Mouse (Mus musculus): ENCODE results near the gene Sp8. TPM values are rescaled to one million over a fixed set of nuclear protein-coding genes. Genes with fewer than 3 reads are reported as not detected.

Sp8 gene
- polyA plus RNA-seq, 1 experiment from 2014 or later, result not detected

DNA sequence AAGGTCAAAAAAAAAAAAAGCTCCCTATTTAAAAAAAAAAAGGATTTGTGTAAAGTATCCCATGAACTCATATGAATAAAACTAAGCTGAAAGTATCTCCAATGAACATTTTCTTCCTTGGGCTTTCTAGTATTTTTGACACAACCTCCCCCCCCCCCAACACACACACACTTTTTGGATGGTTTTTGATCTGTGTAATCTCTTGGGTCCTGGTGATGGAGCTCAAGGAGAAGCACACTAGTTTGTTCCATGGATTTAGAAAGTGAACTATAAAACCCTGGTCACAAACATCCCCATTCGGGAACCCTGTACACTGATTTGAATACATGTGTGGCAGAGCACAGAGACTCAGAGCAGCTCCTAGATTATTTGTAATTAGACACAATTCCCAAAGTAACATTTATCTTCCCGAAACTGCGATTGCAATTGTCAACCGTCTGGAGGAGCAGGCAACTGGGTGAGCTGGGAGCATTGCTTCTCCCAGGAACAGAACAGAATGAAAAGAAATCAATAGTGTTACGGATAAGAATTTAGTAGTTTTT lies 4.7 kb upstream of the Sp8 start:
- no peak overlapping the region for H3K9ac ChIP-seq
- no peak for ATAC-seq (ENCODE audit: insufficient read depth)
- H3K4me1 ChIP-seq (replicated peaks), result no peaks in the 10 kb centered on the region
- H3K4me2 ChIP-seq, result no peak overlapping the region
- H3K9me3 ChIP-seq (replicated peaks), result no peaks in the 10 kb centered on the region
- no peak overlapping the region for H3K4me3 ChIP-seq (replicated peaks)
- no peaks in the 10 kb centered on the region for H3K36me3 ChIP-seq (replicated peaks)
- H3K27ac ChIP-seq (replicated peaks), result no peak overlapping the region
- WGBS (ENCODE audit: insufficient replicate concordance), result under 1% methylated on average over 5 of the region's 5 CpGs
- H3K27me3 ChIP-seq, result peaks cover 99% of the 10 kb centered on the region

DNA sequence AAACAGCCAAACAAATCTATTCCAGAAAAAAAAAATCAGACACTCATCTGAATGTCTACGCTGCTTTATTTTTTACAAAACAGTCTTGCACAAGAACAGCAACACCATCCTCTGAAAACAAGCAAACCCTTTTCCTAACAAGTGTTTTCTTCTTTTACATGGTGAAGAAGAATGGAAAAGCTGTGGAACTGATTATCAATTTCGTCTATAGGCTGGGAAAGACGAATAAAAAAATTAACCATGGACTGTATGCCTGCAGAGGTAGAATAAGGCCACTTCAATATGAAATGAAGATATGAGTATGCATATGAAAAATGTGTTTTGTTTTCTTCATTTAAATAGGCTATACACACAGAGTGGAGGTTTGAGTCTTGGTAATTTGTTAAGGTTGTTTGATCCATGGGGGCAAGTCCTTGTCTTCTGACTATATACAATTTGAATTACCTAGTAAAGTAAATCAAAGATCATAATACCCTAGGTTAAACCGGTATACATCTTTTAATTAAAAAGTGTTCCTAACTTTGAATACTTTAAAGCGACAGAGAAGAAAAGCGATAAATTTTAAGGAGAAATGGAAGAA lies 4.1 kb upstream of the Sp8 start:
- H3K27me3 ChIP-seq, result peaks cover 99% of the 10 kb centered on the region
- H3K4me3 ChIP-seq (replicated peaks), result no peak overlapping the region
- H3K4me1 ChIP-seq (replicated peaks), result peaks cover 2% of the 10 kb centered on the region; the same call in 1 of the 2 replicates
- no peak overlapping the region for H3K4me2 ChIP-seq
- H3K36me3 ChIP-seq (replicated peaks), result no peaks in the 10 kb centered on the region
- no peak overlapping the region for H3K27ac ChIP-seq (replicated peaks)
- 5% methylated on average over 6 of the region's 6 CpGs for whole genome bisulfite sequencing (ENCODE audit: insufficient replicate concordance)
- no peaks in the 10 kb centered on the region for H3K9me3 ChIP-seq (replicated peaks)
- ATAC-seq (ENCODE audit: insufficient read depth), result no peak
- no peak overlapping the region for H3K9ac ChIP-seq

DNA sequence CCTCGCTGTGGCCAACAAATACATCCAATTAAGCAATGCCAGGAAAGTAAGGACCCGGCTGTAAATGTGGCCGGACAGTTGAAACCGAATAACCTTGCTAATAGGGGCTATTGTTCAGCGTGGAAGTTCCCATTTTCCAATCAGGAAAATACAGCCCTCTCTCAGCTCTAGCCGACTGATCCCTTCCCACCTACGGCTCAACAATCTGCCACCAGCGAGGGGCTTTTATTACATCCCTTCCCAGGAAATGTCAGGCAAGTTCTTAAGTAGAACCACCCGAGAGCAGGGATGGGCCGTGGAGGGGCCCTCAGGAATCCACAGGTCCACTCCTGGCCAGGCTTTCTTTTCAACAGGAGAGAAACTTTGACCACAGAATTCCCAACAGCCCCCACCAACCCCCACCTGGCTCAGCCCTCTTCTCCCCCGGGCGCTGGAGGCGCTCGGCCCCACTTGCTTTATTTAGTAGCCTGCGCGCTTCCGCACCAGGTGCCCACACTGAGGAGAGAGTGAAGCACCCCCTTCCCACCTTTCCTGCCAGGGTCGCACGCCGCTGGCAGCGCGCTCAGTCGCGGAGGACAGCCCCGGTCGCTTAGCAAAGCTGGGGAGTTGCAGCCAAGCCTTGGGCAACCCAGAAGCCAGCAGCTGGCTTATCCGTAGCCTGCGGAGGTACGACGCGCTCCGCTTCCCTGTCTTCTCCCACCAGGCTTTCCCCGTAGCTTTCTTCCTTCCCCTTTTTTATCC lies 3.3 kb upstream of the Sp8 start:
- H3K36me3 ChIP-seq (replicated peaks), result no peaks in the 10 kb centered on the region
- WGBS (ENCODE audit: insufficient replicate concordance), result 2% methylated on average over 33 of the region's 33 CpGs
- H3K27ac ChIP-seq (replicated peaks), result no peak overlapping the region
- H3K4me1 ChIP-seq (replicated peaks), result peaks cover 6% of the 10 kb centered on the region
- H3K9me3 ChIP-seq (replicated peaks), result no peaks in the 10 kb centered on the region
- no peak for ATAC-seq (ENCODE audit: insufficient read depth)
- no peak overlapping the region for H3K9ac ChIP-seq
- H3K4me2 ChIP-seq, result no peak overlapping the region
- no peak overlapping the region for H3K4me3 ChIP-seq (replicated peaks)
- peaks cover 99% of the 10 kb centered on the region for H3K27me3 ChIP-seq

DNA sequence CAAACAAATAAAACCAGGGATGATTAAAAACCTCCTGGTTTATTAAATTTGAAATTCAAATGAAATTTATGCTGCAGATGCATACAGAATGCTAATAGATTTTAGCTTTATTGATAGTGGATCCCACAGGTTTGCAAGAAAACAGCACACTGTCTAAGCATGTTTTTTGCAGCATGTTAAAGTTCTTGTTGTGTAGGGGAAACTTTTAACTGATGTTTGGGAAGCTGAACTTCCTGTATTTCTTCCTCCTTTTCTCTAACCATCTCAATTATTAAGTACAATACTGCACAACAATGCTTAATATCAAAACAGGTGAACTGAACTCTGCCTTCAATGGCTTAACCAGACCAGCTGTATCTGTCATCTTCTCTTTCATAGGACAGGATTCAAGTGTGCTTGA lies 2.0 kb upstream of the Sp8 start:
- ATAC-seq (ENCODE audit: insufficient read depth), result no peak
- Histone ChIP-seq H3K9ac (no peak overlapping the region), H3K27ac (replicated peaks) (no peak overlapping the region), H3K27me3 (peaks cover 99% of the 10 kb centered on the region), H3K9me3 (replicated peaks) (no peaks in the 10 kb centered on the region), H3K4me1 (replicated peaks) (peaks cover 7% of the 10 kb centered on the region), H3K4me3 (replicated peaks) (no peak overlapping the region), H3K36me3 (replicated peaks) (no peaks in the 10 kb centered on the region), H3K4me2 (no peak overlapping the region)

DNA sequence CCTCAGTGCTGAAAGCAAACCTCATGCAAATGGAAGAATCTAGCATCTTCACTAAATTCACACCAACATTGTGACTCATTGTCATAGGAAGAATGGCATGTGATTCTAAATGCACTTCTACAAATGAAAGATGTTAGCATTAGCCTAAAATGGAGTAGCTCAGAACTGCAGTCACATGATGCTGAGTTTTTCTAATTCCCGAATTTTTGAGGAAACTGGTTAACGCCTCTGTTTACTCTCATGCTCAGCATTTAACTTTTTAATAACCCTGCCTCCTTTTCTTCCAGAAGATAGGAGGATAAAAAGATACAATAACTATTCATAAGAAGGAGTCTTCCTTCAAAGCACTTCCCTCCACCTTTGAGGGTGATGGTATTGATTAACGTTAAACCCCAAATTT lies 1.3 kb upstream of the Sp8 start:
- ATAC-seq (ENCODE audit: insufficient read depth), result no peak
- H3K9ac ChIP-seq, result no peak overlapping the region
- H3K36me3 ChIP-seq (replicated peaks), result no peaks in the 10 kb centered on the region
- no peak overlapping the region for H3K4me3 ChIP-seq (replicated peaks)
- H3K27me3 ChIP-seq, result peaks cover 99% of the 10 kb centered on the region
- H3K4me1 ChIP-seq (replicated peaks), result peaks cover 11% of the 10 kb centered on the region
- 15% methylated on average over 3 of the region's 3 CpGs for WGBS (ENCODE audit: insufficient replicate concordance)
- no peak overlapping the region for H3K4me2 ChIP-seq
- H3K27ac ChIP-seq (replicated peaks), result no peak overlapping the region
- H3K9me3 ChIP-seq (replicated peaks), result no peaks in the 10 kb centered on the region

DNA sequence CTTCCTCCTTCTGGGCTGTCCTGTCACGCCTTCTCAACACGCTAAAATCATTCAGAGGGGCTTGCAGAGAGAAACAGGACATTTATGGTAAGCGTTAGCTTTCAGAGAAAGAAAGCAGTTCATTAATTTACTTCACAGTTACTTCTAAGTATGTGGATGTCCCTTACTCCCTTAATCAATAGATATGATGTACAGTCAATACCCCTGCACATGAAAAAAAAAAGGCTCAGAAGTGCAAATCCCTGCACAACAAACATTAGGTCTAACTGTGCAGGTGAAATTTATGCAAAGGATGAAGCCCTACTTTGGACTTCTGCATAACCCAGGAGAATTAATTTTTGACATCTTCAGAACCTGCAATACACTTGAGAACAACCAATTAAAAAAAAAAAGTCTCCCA lies 778 bp upstream of the Sp8 start:
- Histone ChIP-seq H3K9me3 (replicated peaks) (no peaks in the 10 kb centered on the region), H3K4me1 (replicated peaks) (peaks cover 11% of the 10 kb centered on the region), H3K4me3 (replicated peaks) (no peak overlapping the region), H3K27me3 (peaks cover 99% of the 10 kb centered on the region), H3K27ac (replicated peaks) (no peak overlapping the region), H3K36me3 (replicated peaks) (no peaks in the 10 kb centered on the region), H3K9ac (no peak overlapping the region), H3K4me2 (no peak overlapping the region)
- ATAC-seq (ENCODE audit: insufficient read depth), result no peak
- 5% methylated on average over 3 of the region's 3 CpGs for WGBS (ENCODE audit: insufficient replicate concordance)

DNA sequence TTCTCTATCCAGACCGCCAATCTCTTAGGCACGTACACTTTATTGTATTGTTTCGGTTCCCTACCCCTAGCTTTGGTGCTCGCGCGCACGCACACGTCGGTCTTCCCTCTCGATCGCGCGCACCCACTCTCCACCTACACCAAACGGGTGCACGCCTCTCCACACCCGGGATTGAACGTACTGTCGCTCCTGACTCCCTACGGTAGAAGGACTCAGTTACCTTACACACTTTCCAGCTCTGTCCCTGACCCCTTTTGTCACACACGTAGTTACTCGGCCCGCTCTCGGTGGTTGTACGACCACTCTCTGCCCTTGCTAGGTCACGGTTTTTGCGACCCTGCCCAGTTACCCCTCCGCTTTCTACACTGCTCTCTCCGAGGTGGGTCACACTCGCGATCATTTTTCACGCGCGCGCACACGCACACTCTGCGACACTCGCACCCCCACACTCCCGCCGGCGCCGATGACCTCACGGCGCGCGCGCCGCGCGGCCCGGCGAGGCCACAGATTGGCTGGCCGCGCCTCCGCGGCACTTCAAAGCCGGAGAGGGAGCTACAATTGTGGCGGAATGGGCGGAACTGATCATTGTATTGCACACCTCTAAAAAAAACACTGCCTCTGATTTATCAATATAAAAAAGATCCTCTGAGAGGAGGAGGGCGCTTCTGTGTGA lies 656 bp downstream of the Sp8 start:
- ATAC-seq (ENCODE audit: insufficient read depth), result no peak
- H3K4me3 ChIP-seq (replicated peaks), result peak overlapping the region; percentile 39
- no peaks in the 10 kb centered on the region for H3K9me3 ChIP-seq (replicated peaks)
- no peak overlapping the region for H3K27ac ChIP-seq (replicated peaks)
- H3K4me1 ChIP-seq (replicated peaks), result peaks cover 11% of the 10 kb centered on the region
- no peaks in the 10 kb centered on the region for H3K36me3 ChIP-seq (replicated peaks)
- H3K9ac ChIP-seq, result no peak overlapping the region
- WGBS (ENCODE audit: insufficient replicate concordance), result under 1% methylated on average over 59 of the region's 59 CpGs
- H3K27me3 ChIP-seq, result peaks cover 96% of the 10 kb centered on the region
- peak overlapping the region; percentile 70 for H3K4me2 ChIP-seq

DNA sequence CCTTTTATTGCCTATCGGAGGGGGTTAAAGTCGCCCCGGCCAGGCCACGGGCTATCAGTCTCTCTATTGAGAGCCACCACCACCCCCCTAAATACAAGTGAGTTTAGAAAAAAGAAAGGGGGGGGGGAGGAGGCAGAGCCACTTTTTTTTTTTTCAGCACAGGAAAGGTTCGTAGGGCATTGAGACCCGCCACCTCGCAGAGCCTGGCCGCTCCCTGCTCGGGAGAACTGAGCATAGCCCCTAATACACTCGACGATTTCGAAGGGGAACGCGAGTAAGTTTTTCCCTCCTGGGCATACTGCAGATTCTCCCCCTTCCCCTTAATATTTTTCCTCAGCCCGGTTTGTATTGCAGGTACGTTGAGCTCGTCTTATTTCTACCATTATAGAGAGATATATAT lies 1.3 kb downstream of the Sp8 start:
- H3K27me3 ChIP-seq, result peaks cover 96% of the 10 kb centered on the region
- 1% methylated on average over 17 of the region's 17 CpGs for WGBS (ENCODE audit: insufficient replicate concordance)
- no peak overlapping the region for H3K27ac ChIP-seq (replicated peaks)
- no peak overlapping the region for H3K9ac ChIP-seq
- H3K9me3 ChIP-seq (replicated peaks), result no peaks in the 10 kb centered on the region
- peak overlapping the region; percentile 70 for H3K4me2 ChIP-seq
- H3K4me1 ChIP-seq (replicated peaks), result peaks cover 11% of the 10 kb centered on the region
- no peaks in the 10 kb centered on the region for H3K36me3 ChIP-seq (replicated peaks)
- no peak for ATAC-seq (ENCODE audit: insufficient read depth)
- peak overlapping the region; percentile 39 for H3K4me3 ChIP-seq (replicated peaks)

DNA sequence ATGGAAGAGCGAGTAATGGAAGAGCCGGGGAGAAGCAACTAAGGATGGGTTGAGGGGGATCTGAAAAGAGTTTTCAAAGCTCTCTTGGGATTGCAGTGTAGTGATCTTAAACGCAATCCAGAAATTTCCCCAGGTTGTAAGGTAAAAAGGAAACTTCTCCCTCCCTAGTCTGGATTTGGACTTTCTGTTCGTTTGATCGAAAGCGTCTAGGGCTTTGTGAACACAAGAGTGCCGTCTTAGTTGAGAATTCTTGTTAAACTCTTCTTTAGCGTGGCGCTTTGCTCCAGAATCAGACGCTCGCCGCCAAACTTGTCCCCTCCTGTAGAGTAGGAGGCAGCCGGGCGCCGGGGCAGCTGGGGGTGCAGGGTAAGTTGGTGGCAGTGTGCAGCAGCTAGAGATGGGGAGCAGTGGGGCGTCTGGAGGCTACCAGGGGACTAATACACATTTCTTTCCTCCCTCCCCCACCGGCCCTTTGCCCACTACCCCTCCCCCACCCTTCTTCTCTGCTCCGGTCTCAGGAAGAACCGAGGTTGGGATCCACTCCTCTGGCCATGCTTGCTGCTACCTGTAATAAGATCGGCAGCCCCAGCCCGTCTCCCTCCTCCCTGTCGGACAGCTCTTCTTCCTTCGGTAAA lies 1.8 kb downstream of the Sp8 start:
- Histone ChIP-seq H3K27ac (replicated peaks) (no peak overlapping the region), H3K9ac (no peak overlapping the region), H3K9me3 (replicated peaks) (no peaks in the 10 kb centered on the region), H3K4me1 (replicated peaks) (peaks cover 11% of the 10 kb centered on the region), H3K27me3 (peaks cover 94% of the 10 kb centered on the region), H3K36me3 (replicated peaks) (no peaks in the 10 kb centered on the region), H3K4me3 (replicated peaks) (peak overlapping the region; percentile 20), H3K4me2 (peak overlapping the region; percentile 46)
- 2% methylated on average over 23 of the region's 23 CpGs for WGBS (ENCODE audit: insufficient replicate concordance)
- no peak for ATAC-seq (ENCODE audit: insufficient read depth)

DNA sequence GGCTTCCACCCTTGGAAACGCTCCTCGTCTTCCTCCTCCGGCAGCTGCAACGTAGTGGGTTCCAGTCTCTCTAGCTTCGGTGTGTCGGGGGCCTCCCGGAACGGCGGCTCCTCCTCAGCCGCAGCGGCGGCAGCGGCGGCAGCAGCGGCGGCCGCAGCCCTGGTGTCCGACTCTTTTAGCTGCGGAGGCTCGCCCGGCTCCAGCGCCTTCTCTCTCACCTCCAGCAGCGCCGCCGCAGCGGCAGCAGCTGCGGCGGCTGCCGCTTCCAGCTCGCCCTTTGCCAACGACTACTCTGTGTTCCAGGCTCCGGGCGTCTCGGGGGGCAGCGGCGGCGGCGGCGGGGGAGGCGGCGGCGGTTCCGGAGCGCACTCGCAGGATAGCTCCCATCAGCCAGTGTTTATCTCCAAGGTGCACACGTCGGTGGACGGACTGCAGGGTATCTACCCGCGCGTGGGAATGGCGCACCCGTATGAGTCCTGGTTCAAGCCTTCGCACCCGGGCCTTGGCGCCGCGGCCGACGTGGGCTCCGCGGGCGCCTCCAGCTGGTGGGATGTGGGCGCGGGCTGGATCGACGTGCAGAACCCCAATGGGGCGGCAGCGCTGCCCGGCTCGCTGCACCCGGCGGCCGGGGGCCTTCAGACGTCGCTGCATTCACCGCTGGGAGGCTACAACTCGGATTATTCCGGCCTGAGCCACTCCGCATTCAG lies 2.5 kb downstream of the Sp8 start:
- no peaks in the 10 kb centered on the region for H3K9me3 ChIP-seq (replicated peaks)
- H3K36me3 ChIP-seq (replicated peaks), result no peaks in the 10 kb centered on the region
- peaks cover 11% of the 10 kb centered on the region for H3K4me1 ChIP-seq (replicated peaks)
- ATAC-seq (ENCODE audit: insufficient read depth), result no peak
- H3K4me2 ChIP-seq, result peak overlapping the region; percentile 46
- no peak overlapping the region for H3K27ac ChIP-seq (replicated peaks)
- no peak overlapping the region for H3K9ac ChIP-seq
- H3K27me3 ChIP-seq, result peaks cover 94% of the 10 kb centered on the region
- WGBS (ENCODE audit: insufficient replicate concordance), result 1% methylated on average over 80 of the region's 80 CpGs
- peak overlapping the region; percentile 20 for H3K4me3 ChIP-seq (replicated peaks)
